Mouse (Mus musculus) layer of hippocampus, adult 2 months (tissue): Measurements from ENCODE around the gene Pus7l. TPM values are rescaled to one million over a fixed set of nuclear protein-coding genes. Genes with fewer than 3 reads are reported as not detected.

Source experiments
- DNase-seq, 2 experiments: peaks; one replicate each; pipeline ENCODE4 v3.0.0; 2022; ENCODE audit warnings: low spot score in 2 of 2
- H3K27ac ChIP-seq: fragments of 200-600 bp; 2 replicates; pipeline ENCODE4 v1.8.1; 2022
- H3K4me3 ChIP-seq: fragments of 200-600 bp; 2 replicates; pipeline ENCODE4 v1.8.1; 2022; ENCODE audit warnings: mild to moderate bottlenecking
- CTCF ChIP-seq: fragments of 200-600 bp; conservative IDR thresholded peaks from 2 replicates; pipeline ENCODE4 v1.8.1; 2022; ENCODE audit warnings: antibody characterized with exemption, mild to moderate bottlenecking, moderate library complexity
- long read RNA-seq, 2 experiments: library from polyadenylated mRNA; stranded (forward); transcript quantifications; one replicate each; pipeline ENCODE4 v2.0.0; 2021; ENCODE audit warnings: borderline mapping rate in 2 of 2
- total RNA-seq, 2 experiments: library from RNA; stranded (reverse); gene quantifications; 2 replicates each; pipeline ENCODE4 v1.2.3; 2021

The Pus7l gene
- total RNA-seq, result 1 to 10 TPM; 3.7 to 4.3 TPM
- long read RNA-seq, experiment 1, partial matches to known transcripts, result 2 of 2 reads
- long read RNA-seq, experiment 1, other reads (novel, unspliced or antisense), result 0 of 2 reads
- long read RNA-seq, experiment 2, partial matches to known transcripts, result 2 of 6 reads
- long read RNA-seq, experiment 2, other reads (novel, unspliced or antisense), result 0 of 6 reads

GRCm38 (mm10) chr15:94543409-94544051 lies at the start of gene Pus7l, which contains the start of gene Irak4:
Gene Pus7l, minus strand, starts transcription at chr15:94543547.
Gene Irak4, plus strand, starts transcription at chr15:94543643.
- H3K27ac ChIP-seq, result peak within 1 kb of the TSS; percentile 94
- DNase-seq, result peak; percentile 89 to 93
- TF ChIP-seq CTCF, result peak; percentile 44
- H3K4me3 ChIP-seq, result peak within 1 kb of the TSS; percentile 81

DNA sequence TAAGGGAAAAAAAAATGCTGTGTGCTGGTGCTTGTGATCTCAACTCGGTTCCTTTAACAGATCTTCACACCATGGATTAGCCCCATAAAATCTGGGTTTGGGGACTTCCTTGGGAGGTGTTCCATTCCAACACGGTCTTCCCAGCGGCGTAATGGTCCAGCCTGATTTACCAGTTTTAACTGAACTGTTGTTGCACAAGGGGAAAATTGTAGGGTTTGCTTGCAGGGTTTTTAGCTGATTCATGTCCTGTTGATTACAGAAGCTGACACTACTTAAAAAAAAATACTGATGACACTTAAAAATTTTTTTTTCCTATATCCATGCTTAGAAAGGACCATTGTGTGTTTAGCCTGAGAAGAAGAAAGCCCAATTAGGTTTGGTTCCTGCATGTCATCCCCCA lies 48.0 kb upstream of the Pus7l start:
- TF ChIP-seq CTCF, result no peak
- DNase-seq, result no peak
- Histone ChIP-seq H3K27ac (no peak overlapping the region), H3K4me3 (no peak overlapping the region)

DNA sequence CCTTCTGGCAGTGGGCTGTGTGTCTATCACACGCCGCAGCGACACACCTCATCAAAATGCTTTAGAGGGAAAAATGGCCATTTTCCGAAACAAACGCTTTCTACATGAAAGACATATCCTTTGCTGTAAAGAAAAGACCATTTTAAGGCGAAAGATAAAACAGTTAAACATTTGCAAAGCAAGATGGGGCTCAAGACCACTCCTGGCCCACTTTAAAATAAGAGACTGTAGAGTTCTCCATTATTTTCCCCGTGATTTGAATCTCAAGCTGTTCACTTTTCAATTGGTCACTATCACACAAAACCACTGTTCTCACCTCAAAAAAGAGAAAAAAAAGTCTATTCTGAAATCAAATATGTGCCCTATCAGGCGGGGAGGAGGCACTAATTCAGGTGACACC lies 46.7 kb upstream of the Pus7l start:
- Histone ChIP-seq H3K27ac (peak overlapping the region; percentile 79), H3K4me3 (peak overlapping the region; percentile 54)
- no peak for TF ChIP-seq CTCF
- no peak for DNase-seq

GRCm38 (mm10) chr15:94589219-94590075 lies 46.1 kb upstream of the Pus7l start, which contains the start of gene Twf1:
Gene Twf1, minus strand, starts transcription at chr15:94589889.
- H3K4me3 ChIP-seq, result peak within 1 kb of the TSS; percentile 98
- H3K27ac ChIP-seq, result peak within 1 kb of the TSS; percentile 95
- DNase-seq, result peak; percentile 98 to 99
- peak; percentile 64 for TF ChIP-seq CTCF

- Histone ChIP-seq H3K4me3 (peak overlapping the region; percentile 98), H3K27ac (peak overlapping the region; percentile 4; the same call in 1 of the 2 replicates)
- DNase-seq, result no peak
- no peak for TF ChIP-seq CTCF
Observed at GRCm38 (mm10) chr15:94587826-94588715, 44.7 kb upstream of the Pus7l start.

GRCm38 (mm10) chr15:94584738-94585137 lies 41.4 kb upstream of the Pus7l start:
- Histone ChIP-seq H3K4me3 (no peak overlapping the region), H3K27ac (peak overlapping the region; percentile 68)
- no peak for DNase-seq
- TF ChIP-seq CTCF, result peak; percentile 61

GRCm38 (mm10) chr15:94583153-94583552 lies 39.8 kb upstream of the Pus7l start:
- DNase-seq, result no peak
- Histone ChIP-seq H3K27ac (no peak overlapping the region), H3K4me3 (no peak overlapping the region)
- TF ChIP-seq CTCF, result no peak

DNA sequence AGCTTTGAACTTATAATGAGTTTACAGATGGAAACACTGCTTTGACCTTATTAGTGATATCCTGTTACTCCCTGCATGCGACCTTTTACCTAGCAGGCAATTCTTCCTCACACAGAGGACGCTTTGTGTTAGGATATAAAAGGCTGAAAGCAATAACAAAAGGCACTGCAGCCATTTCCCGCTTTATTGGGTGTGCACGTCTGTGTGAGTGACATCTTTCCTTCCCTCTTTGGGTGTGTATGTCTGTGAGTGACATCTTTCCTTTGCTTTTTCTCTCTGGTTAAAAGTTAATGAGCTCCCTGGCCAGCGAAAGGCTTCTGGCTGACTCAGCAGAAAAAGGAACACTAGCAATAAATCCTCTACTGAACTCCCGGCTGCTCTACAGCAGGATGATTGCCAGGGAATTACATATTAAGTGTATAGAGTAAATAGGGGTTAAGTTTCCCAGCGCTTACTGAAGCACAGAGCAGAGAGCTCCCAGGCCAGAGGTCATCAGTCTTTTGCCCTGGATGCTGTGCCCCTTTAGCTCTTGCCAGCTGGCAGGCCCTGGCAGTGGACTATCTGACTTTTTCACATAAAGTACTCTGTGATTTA lies 38.8 kb upstream of the Pus7l start:
- no peak for TF ChIP-seq CTCF

DNA sequence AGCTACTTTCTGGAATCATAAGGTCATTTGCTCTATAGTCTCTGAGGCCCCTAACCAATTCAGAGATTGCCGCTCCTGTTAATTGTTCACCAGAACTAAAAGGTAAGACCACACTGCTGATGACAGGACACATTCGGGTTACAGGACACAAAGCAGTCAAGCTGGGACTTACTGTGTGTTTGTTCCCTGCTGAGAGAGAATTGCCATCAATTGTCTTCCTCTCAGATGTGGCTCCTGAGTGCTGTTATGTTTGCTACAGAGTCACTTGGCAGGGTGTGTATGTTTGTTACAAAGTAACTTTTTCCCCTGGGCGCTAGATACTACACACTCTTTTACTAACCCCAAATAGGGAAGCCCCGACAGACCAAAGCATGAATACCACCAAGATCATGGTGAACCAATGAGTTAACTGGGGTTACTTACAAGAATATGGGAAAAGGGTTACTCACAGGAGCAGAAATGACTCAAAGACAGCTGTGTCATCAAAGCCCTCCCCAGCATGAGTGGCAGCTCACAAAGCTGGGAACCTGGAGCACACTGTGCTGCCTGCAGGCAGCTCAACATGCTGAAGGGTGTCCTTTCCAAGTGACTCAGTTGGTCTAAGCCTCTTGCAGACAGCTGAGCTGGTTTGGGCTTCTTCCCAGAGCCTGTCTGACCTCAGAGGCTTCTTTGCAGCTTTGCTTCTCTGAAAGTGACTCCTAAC lies 31.4 kb upstream of the Pus7l start:
- TF ChIP-seq CTCF, result no peak
- Histone ChIP-seq H3K27ac (no peak overlapping the region), H3K4me3 (no peak overlapping the region)
- no peak for DNase-seq

More for the DNA sequence above, 38.8 kb upstream of the Pus7l start:
- no peak overlapping the region for H3K4me3 ChIP-seq
- no peak overlapping the region for H3K27ac ChIP-seq
- no peak for DNase-seq

GRCm38 (mm10) chr15:94572746-94573145 lies 29.4 kb upstream of the Pus7l start:
- Histone ChIP-seq H3K4me3 (no peak overlapping the region), H3K27ac (no peak overlapping the region)
- TF ChIP-seq CTCF, result peak; percentile 36
- no peak for DNase-seq

GRCm38 (mm10) chr15:94571501-94571900 lies 28.2 kb upstream of the Pus7l start:
- TF ChIP-seq CTCF, result no peak

More at GRCm38 (mm10) chr15:94571501-94571900, 28.2 kb upstream of the Pus7l start:
- DNase-seq, result no peak
- H3K4me3 ChIP-seq, result no peak overlapping the region
- H3K27ac ChIP-seq, result no peak overlapping the region
